Mouse (Mus musculus): ENCODE data around the gene Gldc. TPM values are rescaled to one million over a fixed set of nuclear protein-coding genes. Genes with fewer than 3 reads are reported as not detected.
"Not testable (repeated sequence)": the region's sequence is repeated elsewhere in the genome, so short reads cannot be mapped to it uniquely, and the experiment has no call there.

The Gldc gene
- polyA plus RNA-seq (2017; shearing (Covaris generic)), result under 1 TPM; 0.15 to 0.23 TPM

- no peak for ATAC-seq
These were observed at the start of gene Gldc for GRCm38 (mm10) chr19:30174919-30175571. Gene Gldc (minus strand): TSS chr19:30175429.

- ATAC-seq, result not testable (repeated sequence)
These were observed 47.4 kb upstream of the Gldc start for GRCm38 (mm10) chr19:30222593-30222992.

GRCm38 (mm10) chr19:30217335-30217734 is 42.1 kb upstream of the Gldc start:
- ATAC-seq, result no peak

- ATAC-seq, result no peak
These were observed 41.0 kb upstream of the Gldc start for GRCm38 (mm10) chr19:30216186-30216585.

GRCm38 (mm10) chr19:30215736-30216135 is 40.5 kb upstream of the Gldc start:
- not testable (repeated sequence) for ATAC-seq

GRCm38 (mm10) chr19:30214026-30214425 is 38.8 kb upstream of the Gldc start:
- no peak for ATAC-seq

- not testable (repeated sequence) for ATAC-seq
These were observed 33.8 kb upstream of the Gldc start for GRCm38 (mm10) chr19:30209006-30209405.

- no peak for ATAC-seq
These were observed 31.8 kb upstream of the Gldc start for GRCm38 (mm10) chr19:30206981-30207380.

GRCm38 (mm10) chr19:30205874-30206273 is 30.6 kb upstream of the Gldc start:
- no peak for ATAC-seq

- ATAC-seq, result no peak
These were observed 30.1 kb upstream of the Gldc start for GRCm38 (mm10) chr19:30205159-30205816.

- ATAC-seq, result no peak
These were observed 26.9 kb upstream of the Gldc start for GRCm38 (mm10) chr19:30202177-30202576.

GRCm38 (mm10) chr19:30194999-30195398 is 19.8 kb upstream of the Gldc start:
- ATAC-seq, result no peak

- no peak for ATAC-seq
These were observed 12.0 kb upstream of the Gldc start for GRCm38 (mm10) chr19:30187232-30187631.

GRCm38 (mm10) chr19:30185536-30185935 is 10.3 kb upstream of the Gldc start:
- no peak for ATAC-seq

- ATAC-seq, result no peak
These were observed 4.8 kb upstream of the Gldc start for GRCm38 (mm10) chr19:30179979-30180378.

GRCm38 (mm10) chr19:30174074-30174670 is 1.1 kb downstream of the Gldc start:
- no peak for ATAC-seq

- ATAC-seq, result no peak
These were observed 3.7 kb downstream of the Gldc start for GRCm38 (mm10) chr19:30171346-30172055.

- ATAC-seq, result no peak
These were observed 4.9 kb downstream of the Gldc start for GRCm38 (mm10) chr19:30170319-30170718.

GRCm38 (mm10) chr19:30166801-30167505 is 8.3 kb downstream of the Gldc start:
- ATAC-seq, result no peak

GRCm38 (mm10) chr19:30164228-30164627 is 11.0 kb downstream of the Gldc start:
- ATAC-seq, result no peak

GRCm38 (mm10) chr19:30162808-30163207 is 12.4 kb downstream of the Gldc start:
- no peak for ATAC-seq

- no peak for ATAC-seq
These were observed 15.2 kb downstream of the Gldc start for GRCm38 (mm10) chr19:30160021-30160420.

- ATAC-seq, result no peak
These were observed 17.0 kb downstream of the Gldc start for GRCm38 (mm10) chr19:30158189-30158588.

All from activated CD4-positive, CD25-positive, alpha-beta regulatory T cell, adult 4 months (primary cell).